Mouse (Mus musculus): ENCODE measurements around the gene Abhd2.
A peak's percentile ranks its signal among the peaks of the same experiment; 100 is the strongest.
"Not testable (repeated sequence)": the region's sequence is repeated elsewhere in the genome, so short reads cannot be mapped to it uniquely, and the experiment has no call there.

The Abhd2 gene

DNA sequence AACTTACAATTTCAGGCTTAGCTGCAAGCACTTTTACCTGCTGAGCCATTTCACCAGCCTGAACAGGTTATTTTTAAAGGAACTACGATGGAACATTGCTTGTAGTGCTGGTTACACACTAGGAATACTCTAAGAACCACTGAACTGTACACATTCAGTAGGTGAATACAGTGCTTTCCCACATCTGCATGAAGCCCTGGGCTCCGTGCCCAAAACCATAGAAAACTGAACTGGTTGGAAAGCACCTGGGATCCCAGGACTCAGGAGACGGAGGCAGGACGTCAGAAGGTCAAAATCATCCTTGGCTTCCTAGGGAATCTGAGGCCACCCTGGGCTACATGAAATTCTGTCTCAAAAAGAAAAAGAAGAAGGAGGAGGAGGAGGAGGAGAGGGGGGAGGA lies 6.8 kb upstream of the Abhd2 start:
- no peak for DNase-seq (ENCODE audit: low spot score)

DNA sequence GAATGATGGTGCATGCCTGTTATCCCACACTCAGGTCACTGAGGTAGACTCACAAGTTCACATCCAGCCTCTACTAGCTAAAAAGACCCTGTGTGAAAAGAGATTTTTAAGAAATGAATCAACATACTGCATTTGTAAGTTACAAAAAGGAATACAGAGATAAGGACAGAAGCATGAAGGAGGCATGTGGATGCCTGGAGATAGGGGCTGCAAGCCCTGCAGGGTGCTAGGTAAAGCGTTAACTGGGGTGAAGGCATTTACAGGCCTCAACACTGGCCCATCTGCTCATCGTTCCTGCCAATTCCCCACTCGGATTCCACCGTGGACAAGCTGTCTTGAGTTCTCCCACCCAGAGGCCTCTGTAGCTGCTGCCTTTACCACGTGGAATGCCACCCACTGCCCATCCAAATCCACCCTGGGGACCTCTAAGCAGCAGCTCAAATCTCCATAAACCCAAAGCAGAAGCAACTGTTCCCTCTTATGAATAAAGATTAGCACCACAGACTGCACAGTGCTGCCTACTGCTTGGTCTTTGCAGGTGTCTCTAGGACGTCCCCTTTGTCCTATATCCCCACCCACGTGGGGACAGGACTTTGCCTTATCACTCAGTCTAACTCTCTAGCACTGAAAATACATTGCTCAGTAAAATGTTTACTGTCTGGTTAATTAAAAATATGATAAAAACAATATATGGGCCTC lies 5.2 kb upstream of the Abhd2 start:
- no peak for DNase-seq (ENCODE audit: low spot score)

DNA sequence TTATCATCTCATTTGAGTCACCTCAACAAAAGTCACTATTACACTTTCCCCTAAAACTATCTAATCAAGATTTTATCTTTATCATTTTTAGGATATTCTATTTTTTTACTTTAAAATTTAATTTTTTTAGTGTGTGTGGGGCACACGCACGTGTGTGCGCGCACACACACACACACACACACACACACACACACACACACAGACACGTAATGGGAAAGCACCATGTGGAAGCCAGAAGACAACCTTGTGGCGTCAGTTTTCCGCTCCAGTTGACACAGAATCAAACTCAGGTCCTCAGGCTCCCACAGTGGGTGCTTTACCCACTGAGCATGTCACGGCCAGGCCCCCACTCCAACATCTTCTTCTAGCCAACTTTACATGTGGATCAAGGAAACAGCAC lies 4.1 kb upstream of the Abhd2 start:
- no peak for DNase-seq (ENCODE audit: low spot score)

DNA sequence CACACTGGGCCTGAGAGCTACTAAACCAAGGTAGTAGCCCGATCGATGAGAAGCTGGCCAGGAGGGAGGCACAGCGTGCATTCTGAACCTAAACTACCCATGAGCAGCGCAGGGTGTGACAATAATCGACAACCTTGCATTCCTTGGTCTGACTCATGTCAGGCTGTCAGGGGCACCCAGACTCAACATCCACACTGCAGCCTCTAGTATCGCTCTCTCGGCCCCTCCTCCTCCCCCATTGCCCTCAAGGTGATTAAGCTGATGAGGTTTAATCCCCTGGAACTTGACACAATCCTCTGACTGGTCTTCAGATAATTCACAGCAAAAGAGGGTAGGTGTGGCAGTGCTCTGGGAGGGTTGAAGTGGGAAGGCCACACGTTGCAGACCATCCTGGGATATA lies 3.6 kb upstream of the Abhd2 start:
- DNase-seq (ENCODE audit: low spot score) = no peak

DNA sequence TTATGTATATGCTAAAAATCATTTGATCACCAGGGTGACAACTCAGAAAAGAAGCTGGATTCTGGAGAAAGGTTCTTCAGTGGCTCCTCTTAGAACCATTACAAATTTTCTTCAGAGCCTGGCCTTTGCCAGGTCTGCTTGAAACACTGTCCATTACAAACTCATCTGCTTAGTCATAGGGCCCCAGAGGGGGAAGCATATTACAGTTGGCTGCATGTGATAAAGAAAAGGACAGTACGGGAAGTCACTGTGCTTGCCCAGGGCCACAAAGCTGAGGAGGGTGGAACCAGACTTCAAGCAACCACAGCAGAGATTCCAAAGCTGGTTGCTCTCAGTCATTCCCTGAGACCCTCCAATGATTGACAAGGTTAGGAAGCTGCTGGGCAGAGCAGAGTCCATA lies 3.1 kb upstream of the Abhd2 start:
- DNase-seq (ENCODE audit: low spot score) = no peak

DNA sequence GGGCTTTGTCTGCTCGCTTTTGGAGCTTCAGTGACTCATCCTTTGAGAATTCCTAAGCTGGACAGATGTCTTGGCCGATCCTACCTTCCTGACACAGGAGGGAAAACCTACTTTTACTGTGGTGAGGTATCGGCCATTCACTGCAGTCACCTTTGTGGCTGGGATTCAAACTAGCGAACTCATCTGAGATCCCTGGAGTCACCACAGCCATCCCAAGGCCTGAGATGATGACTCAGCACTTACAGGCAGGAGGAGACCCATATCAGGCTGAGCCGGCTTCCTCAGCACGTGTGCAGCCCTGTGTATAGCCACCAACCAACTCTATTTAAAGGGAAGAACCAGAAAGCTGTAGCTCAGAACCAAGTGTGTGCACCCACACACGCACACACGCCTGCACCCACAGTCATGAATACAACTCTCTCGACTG lies 2.0 kb upstream of the Abhd2 start:
- no peak for DNase-seq (ENCODE audit: low spot score)

DNA sequence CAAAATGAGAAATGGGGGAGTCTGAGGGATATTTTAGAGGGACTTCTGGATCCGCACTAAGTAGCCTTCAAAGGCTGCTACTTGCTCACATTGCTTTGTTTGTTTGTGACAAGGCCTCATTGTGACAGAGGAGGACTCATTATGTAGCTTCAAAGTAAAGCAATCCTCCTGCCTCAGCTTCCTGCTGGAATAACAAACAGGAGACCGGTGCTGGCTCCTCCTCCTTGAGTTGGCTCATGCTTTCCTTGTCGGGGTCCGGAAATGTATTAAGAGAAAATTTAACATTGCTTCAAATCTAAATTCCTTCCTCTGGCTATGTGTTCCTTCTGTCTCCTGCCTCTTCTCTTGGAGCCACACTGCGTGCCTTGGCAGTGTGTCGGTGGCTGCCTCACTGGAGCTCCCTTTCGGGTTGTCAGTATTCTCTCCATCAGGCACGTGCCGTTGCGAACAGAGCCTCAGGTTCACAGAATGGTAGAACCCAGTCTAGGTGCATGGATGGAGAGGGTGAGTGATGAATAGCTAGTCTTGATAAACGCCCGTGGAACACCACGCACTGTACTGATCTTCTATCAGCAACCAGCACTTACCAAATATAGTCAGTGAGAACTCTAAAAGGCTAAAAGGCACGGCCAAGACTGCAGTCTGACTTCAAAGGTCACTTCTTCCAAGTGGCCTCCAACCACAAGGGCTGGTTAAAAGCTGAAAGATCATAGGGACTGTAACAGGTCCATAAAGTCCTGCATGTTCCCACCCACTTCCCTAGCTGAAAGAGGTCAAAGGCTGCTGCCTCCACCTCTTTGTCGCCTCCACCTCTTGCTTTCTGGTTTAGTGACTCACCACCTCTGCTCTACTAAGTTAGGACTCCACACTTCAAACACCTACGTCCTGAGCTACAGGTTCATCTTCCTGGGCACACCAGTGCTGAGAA lies 874 bp upstream of the Abhd2 start:
- no peak for DNase-seq (ENCODE audit: low spot score)

DNA sequence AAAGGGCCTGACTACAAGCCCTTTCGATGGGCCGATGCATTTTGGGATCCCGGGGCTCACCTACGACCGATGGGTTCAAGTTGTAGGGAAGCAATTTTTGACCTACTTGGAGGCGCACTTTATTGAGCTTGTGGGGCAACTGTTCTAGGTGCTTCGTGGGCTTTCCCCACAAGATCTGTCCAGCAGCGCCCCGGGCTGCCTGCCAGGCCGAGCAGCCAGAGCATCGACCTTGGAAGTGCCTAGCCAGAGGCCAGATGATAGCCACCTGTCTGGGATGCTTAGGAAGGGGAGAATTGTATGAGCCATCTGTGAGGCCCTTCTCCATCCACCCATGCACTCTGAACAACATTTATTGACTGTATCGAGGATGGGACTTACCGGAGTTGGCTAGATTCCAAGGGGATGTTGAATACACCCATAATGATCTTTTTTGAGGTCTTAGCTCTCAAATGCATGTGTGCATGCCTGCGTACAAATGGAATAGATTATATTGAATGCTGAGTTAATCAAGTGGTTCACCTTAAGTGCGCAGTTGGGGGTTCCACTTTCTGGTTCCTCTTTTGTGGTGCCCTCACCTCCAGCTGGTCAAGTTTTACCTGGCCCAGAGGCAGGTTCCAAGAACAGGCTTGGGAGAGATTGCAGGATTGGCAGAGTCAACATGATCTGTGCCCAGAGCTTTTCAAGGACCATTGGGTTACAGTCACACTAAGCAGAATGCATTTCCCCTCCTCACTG lies 906 bp downstream of the Abhd2 start:
- DNase-seq (ENCODE audit: low spot score) = peak; percentile 73

DNA sequence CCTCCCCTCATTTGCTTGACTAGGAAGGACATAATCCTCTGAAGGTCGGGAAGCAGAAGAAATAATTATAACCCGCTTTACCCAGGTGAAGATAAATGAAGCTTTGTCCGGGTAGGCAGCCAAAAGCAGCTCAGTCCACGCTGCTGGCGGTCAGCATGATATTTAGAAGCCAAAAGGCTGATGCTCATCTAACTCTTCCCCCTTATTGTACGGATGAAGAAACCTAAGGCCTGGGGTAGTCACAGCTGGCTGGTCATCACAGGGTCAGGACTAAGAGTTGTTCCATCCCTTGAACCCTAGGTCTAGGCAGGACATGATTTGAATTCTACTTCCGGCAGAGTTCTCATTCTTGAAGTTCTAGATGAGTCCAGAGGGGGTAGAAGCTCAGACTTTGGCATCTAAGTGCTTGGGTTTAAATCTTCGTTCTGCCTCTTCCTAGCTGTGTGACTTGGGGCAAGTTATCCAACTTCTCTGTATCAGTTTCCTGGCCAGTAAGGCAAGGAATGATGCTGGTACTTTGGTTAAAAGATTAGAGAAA lies 1.5 kb downstream of the Abhd2 start:
- DNase-seq (ENCODE audit: low spot score) = no peak

DNA sequence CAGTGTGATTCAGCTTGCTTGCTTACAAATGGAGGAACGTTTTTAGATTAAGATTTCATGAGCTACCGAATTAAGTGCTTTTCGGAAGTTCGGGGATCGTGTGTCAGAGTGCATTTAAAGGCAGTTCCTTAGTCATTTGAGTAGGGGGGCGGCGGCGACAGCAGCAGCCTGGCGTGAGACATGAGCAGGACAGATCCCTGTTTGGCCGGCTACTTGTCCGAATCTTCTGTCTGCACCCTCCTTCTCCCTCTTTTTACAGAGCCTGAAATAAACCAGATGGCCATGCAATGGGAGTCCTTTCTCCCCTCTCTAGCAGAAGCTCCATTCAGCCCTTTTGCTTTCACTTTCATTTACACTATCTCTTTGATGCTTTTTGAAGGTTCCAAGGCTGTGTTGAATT lies 2.3 kb downstream of the Abhd2 start:
- DNase-seq (ENCODE audit: low spot score) = no peak

DNA sequence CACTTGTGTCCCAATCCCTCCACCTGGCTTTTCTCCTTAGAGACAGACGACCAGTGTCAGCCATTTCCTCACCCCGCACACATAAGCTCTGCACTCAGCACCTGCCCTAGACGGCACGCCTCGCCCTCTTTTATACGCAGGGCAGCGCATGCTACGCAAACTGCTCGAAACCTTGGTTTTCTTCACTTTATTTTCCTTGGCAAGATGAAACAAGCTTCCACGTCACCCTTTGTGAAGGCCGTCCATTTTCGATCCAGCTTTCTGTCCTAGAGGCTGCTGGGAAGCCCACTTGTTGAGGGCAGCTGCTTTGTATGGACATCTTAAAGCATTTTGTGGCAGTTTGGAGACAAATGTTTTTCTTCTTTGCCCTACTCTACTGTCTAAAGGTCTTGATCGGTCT lies 5.4 kb downstream of the Abhd2 start:
- no peak for DNase-seq (ENCODE audit: low spot score)

DNA sequence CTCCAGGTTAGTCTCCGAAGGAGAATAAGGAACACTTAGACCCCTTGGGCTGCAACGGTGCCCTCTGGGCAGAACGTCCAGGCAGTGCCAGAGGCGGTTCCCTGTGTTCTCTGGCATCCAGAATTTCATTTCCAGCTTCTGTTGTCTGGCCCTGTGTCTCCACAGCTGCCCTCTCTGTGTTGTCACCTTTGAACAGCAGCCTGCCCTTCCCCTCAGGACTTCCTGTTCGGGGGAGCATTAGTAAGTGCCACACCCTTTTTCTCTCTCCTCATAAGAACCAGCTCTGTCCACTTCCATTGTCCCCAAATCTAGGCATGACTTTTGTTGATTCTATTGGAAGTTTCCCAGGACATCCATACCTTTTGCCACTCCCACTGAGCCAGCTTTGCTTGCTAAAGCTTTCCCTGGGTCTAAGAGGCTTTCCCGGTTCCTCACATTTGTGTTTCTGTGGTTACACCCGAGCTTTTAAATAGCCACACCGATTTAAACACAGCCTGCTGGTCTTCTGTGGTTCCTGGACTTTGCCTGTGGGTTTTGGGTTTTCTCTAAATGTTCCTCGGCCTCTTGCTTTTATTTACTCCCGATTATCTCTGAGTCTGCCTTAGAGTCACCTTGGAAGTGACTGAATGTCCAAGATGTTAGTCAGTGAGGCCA lies 6.5 kb downstream of the Abhd2 start:
- no peak for DNase-seq (ENCODE audit: low spot score)

DNA sequence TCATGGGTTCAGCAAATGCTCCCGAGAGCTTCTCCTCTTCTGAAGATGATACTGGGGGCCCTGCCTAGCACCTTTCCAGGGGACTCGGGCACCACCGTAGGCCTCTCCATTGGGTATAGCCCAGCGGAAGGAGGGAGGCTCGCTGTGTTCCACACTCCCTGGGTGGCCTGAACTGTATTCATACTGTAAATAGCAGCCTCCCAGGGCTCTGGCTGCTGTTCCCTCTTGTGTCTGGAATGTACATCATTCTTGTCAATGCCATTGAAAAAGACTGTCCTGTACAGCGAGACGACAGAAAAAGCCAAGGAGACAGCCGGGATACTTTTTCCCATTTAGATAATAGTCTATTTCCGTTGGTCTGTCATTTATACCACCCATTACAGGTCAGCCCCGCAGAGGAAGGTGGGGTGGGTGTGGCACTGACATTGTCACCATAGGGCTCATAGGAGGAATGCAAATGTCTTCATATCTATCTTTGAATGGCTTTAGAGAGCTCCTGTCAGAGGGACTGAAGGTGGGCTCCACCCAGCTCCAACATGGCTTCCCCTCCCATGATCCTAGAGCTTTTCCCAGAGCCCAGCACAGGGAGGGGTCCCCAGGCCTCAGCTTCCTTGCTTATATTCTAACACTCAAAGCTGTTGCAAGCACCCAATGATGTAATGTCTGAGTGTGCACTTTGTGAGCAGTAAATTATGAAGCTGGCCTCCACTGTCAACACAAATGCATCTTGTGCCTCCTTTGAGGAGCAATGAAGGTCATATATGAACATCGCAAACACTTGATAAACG lies 10.1 kb downstream of the Abhd2 start:
- no peak for DNase-seq (ENCODE audit: low spot score)

DNA sequence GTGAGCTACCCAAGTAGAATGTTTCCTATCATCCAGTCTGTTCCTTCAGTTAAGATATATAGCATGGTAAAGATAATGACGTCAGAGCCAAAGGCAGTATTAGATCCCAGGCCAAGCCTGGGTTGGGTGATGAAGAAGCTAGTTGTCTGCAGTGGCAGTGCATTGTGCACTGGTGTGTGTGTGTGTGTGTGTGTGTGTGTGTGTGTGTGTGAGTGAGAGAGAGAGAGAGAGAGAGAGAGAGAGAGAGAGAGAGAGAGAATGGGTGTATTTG lies 10.6 kb downstream of the Abhd2 start:
- not testable (repeated sequence) for DNase-seq (ENCODE audit: low spot score)

DNA sequence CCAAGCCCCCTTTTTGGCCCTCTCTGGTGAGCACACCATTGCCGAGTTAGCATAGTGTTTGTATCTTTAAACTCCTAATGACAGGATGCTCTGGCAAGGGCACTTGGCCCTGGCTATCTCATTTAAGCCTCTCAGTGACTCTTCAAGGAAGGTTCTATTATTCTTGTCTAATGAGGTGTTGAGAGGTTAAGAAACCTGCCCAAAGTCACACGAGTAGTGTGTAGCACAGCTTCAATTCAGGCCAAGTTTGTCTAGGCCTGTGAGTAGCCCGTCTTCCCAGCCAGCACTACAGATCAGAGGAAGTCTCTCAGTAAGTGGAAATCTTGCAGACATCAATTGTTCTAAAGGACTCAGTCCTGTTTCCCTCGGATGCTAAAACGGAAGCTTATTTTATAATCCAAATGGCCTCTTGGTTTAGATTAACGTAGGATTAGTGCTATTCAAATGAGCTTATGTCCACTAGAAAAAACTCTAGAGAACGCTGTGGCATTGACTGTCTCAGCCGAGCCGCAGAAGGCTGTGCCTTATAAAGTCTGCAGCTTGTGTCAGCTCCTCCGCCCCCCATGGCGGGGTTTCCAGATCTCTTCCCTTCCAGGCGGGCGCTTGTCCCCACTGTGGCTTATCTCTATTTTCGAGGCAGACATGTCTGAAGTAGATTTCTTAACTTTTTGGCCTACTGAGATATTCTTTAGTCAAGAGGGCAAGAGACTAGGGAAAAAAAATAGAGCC lies 11.3 kb downstream of the Abhd2 start:
- no peak for DNase-seq (ENCODE audit: low spot score)

DNA sequence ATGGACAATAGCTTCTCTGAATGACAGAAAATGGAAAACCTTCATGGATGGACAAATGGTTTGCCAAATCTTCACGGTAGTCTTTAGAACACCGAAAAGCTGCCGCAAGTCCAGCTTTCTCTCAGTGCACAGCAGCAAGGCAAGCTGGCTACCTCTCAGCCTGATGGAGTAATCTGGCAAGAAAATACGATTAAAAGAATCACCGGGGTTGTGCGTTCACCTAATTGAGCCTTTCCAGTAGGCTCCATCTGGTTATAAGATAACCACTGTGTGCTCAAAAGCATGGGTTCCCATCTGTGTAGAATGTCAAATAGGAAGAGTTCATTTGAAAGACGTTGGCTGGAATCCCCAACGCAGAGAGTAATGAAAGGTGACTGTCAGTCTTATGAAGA lies 11.9 kb downstream of the Abhd2 start:
- no peak for DNase-seq (ENCODE audit: low spot score)

DNA sequence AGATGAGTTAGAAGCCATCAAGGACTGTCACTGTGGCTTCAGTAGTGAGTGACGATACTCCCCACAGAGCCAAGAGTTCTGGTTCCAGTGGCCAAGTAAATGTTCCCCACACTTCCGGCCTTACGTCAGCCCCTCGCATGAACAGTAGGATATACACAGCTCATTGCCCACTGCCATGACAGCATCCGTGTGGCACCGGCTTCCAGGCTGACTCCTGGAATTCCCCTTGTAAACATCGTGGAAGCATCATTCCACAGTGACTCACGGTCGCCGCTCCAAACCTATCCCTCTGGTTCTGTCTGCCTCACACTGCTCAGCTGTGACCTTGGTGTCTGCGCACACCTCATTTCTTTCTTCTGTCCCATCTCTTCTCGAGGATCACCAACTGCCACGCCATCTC lies 12.4 kb downstream of the Abhd2 start:
- no peak for DNase-seq (ENCODE audit: low spot score)

DNA sequence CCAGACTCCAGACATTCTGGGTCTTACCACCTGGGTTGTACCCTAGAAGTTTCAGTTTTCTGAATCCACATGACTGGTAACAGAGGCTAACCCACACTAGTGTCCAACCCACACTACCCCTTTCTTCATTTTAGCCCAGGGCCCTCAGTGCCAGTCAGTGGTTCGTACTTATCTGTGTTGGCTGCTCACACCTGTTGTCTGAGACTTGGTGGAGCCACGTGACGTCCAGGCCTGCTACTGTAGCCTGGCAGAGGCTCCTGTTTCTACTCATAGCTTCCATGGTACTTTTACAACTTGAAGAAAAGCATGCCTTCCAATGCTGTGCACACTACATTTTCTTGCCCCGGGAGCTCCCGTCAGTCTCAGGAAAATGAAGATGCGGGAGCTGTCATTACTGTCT lies 14.2 kb downstream of the Abhd2 start:
- no peak for DNase-seq (ENCODE audit: low spot score)

DNA sequence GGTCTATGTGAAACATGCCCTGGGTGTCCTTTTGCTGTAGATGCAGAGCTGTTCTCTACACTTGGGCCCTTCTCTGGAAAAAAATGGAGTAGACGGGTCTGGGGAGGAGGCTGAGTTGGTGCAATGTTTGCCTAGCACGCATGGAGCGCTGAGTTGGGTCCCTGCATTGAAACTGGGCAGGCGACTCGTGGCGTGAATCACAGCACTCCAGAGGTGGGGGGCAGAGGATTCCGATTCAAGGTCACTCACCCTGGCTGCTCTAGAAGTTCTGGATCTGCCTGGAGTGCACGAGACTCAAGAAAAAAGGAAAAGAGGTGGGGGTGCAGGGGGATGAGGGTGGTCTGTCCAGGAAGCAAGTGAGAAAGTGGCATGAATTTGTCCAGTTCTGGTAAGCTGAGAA lies 14.9 kb downstream of the Abhd2 start:
- DNase-seq (ENCODE audit: low spot score) = no peak

DNA sequence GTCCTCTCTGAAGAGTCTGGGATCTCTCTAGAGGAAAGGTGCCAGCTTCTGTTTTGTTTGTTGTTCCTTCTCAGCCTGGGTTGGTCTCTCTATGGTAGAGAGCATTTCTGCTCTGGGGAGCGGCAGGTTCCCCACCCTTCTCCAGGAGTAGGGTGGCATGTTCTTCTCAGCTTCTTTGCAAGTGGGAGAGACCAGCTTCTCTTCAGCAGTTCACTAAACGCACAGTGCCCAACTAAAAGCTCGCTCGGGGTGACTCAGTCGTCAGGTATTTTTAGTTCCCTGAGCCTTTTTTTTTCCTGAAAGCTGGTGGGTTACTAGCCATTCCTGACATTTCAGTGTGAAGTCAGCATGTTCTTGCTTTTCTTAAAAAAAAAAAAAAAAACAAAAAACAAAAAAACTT lies 15.4 kb downstream of the Abhd2 start:
- DNase-seq (ENCODE audit: low spot score) = no peak
